Mouse (Mus musculus): ENCODE measurements at regions not wholly inside any gene's neighbourhood (a gene's known extent, or its start where the extent isn't known, plus 50 kb on each side); places are given as distances from the start of the nearest gene placed in this dataset.

DNA sequence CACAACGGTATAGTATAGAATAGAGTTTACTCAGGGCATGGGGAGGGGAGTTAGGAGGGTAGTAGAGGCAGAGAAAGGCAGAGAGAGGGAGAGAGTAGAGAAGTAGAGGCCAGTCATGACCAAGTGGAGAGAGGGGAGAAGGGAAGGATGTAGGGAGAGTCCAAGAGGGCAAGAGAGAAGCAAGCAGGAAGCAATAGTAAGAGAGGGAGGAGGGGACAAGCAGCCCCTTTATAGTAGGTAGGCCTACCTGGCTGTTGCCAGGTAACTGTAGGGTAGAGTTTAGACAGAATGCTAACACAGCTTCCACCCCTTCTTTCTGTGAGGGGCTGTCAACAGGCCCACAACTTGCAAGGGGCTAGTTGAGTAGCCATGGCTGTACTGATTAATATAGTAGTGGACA is 69.2 kb upstream of the Tpm1 start:
- no peak for DNase-seq (ENCODE audit: low spot score in 2 of 2)

DNA sequence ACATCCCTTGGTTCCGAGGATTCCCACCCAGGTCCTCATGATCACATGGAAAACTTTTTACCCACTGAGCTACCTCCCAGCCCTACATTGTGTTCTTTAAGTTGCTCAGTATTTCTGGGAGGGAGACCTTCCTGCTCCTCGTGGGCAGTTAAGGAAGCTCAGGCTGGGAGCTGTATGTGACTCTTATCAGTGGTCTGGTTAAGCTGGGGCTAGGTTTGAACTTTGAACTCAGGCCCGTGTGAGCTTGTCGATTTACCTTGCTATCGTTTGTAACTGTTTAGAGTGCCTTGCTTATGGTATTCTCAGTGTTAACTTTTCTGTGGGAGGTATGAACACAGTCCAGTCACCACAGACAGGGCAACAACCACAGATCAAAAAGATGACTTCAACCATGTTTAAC is 68.4 kb upstream of the Tpm1 start:
- DNase-seq (ENCODE audit: low spot score in 2 of 2) = no peak

GRCm38 (mm10) chr9:67115991-67116390 is 66.8 kb upstream of the Tpm1 start:
- no peak for DNase-seq (ENCODE audit: low spot score in 2 of 2)

DNA sequence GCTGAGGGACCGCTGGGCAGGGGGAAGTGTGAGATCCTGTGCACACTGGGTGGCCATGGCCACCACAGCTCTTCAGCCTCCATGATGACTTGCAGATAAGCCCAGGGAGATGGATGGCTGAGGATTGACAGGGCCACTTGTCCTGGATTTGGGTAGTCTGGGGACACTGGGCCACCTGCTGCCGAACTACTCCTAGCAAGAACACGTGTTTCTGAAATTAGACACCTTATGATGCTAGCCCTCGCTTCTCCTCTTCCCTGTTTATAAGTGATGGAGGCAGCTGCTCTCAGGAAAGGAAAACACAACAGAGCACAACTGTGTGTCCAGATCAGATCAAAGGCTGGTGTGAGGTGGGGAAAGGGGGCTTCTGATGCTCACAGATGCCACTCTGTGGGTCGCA is 64.9 kb upstream of the Tpm1 start:
- no peak for DNase-seq (ENCODE audit: low spot score in 2 of 2)

DNA sequence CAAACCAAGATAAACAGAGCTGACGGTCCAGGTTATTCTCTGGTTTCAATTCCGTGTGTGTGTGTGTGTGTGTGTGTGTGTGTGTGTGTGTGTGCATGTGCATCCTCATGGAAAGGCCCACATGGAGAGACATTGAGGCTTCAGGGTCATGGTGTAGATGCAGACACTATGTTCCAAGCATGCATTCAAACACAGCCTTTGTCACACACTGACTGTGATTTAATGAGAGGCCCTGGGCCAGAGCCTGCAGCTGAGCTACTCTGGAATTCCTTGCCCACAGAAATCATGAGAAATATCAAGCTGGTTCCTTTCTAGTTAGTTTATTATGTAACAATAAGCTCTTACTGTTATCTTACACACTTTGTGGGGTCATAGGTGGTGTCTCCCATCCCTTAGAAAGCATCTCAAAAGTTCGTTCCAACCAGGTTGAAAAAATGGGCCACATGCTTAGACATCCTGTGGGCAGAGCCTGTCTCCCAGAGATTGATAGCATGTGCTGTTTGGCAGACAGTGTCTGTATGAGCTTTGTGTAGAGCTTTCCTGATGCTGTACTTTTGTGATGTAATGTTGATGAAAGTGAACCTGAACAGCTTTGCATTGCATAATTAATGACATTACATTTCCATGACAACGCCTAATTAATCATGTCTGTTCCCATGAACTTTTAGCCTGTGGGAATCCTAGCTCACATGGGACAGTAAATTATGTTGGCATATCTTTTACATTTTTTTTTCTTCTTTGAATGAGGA is 62.8 kb upstream of the Tpm1 start:
- no peak for DNase-seq (ENCODE audit: low spot score in 2 of 2)

DNA sequence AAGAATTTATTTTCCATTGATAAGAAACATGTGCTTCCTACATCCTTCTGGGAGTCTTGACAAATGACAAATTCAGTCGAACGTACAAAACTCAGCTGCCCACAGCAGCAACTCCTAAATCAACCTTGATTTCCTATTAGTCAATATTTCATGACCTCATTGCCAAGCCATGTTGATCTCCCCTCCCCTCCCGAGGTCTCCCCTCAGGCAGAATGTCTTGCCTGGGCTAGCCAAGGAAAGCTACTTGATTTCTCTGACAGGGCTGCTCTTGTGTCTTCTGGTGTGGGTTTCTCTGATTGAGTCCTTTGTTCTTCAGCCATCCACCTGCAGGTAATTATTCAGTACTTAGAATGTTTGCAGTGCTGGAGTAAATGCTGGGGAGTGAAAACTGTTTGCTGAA is 58.7 kb upstream of the Tpm1 start:
- DNase-seq (ENCODE audit: low spot score in 2 of 2) = no peak

DNA sequence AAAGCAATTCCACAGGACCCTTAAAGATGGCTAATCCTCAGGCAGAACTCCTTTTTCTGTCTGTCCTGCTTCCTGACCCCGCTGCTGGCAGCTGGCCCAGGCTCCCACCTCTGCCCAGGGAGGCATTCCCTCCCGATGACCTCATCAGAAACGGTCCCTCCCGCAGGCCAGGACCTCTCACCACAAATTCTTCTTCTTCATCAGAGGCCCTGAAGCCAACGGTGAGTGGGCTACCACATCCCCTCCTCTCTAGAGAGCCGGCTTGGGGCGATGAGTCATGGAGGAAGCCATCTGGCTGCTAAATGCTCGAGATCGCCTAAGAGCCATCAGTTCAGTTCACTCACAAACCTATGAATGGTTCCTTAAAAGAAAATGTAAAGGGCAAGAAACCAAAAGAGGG is 56.7 kb upstream of the Tpm1 start:
- no peak for DNase-seq (ENCODE audit: low spot score in 2 of 2)

DNA sequence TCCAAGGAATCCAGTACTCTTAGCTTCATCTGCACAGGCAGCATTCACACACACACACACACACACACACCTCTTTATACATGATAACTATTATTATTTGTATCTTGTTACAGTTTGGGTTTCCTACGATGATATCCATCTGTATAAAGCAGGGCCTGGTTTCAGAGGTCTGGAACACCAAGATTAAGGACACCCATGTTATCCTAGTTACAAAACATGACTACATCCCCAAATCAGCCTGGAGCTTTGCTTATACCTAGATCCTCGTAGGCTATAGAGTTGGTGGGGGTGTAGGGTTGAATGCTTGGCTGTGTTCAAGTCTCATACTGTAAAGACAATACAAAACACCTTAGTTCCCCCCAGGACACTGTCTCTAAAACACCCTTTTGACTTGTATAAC is 56.0 kb upstream of the Tpm1 start:
- no peak for DNase-seq (ENCODE audit: low spot score in 2 of 2)

DNA sequence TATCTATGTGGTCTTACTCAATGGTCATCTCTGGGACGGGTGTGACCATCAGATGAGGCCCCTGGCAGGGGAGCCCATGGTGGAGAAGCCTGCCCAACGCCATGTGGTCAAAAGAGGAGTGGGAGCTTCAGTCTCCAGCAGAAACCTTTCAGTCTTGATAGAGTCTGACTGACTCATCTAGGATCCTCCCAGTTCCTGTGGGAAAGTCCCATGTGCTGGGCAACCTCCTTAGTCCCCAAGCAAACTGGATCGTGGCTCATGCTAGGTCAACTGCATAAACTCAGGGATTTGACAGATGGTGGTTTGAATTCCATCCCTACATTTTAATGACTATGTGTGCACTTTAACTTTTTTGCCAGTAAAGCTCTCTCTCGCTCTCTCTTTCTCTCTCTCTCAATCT is 55.4 kb upstream of the Tpm1 start:
- no peak for DNase-seq (ENCODE audit: low spot score in 2 of 2)

DNA sequence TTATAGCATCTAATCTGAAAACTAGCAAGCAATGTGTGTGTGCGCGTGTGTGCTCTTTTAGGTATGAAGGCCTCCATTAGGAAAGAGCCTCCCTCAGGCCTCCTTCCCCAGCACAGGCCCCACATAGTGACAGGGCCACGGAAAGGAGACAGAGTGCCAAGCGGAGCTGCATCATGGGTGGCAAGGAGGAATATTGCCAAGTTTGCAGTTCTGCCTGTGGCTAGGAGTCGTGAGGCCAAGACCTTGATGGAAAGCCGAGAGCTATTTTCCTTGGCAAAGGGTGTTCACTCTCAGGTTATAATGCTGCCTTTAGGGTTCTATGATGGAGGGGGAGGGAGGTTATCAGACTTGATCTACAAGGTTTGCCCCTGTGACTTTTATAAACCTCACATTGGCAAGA is 53.4 kb upstream of the Tpm1 start:
- DNase-seq (ENCODE audit: low spot score in 2 of 2) = no peak

DNA sequence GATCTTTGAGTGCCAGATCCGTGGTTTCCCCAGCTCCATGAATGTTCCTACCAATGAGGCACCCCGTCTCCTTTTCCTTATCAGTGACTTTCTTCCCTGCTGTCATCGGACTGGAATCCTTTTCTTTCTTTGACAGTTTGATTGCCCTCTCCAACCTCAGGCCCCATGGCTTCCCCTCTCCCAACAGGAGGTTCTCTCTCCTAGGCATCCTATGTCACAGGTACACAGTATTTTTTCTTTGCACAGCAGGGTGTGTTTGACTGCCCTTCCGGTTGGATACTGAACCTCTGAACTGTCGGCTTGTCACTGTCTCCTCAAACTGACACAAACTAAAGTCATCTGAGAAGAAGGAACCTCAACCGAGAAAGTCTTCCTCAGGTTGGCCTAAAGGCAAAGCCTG is 50.3 kb upstream of the Tpm1 start:
- DNase-seq (ENCODE audit: low spot score in 2 of 2) = no peak

All from layer of hippocampus, postnatal 10 days (tissue).